Mouse (Mus musculus) testis, postnatal 14 days (tissue): ENCODE results near the gene Mterf1b.
"Not testable (repeated sequence)": the region's sequence is repeated elsewhere in the genome, so short reads cannot be mapped to it uniquely, and the experiment has no call there.

ENCODE experiments used
- DNase-seq: peaks from one replicate; pipeline ENCODE4 v3.0.0; 2021; ENCODE audit warnings: low spot score

Gene Mterf1b

GRCm38 (mm10) chr5:4191671-4192480 is at the start of gene Mterf1b:
TSS of gene Mterf1b (plus strand) at chr5:4192367.
- not testable (repeated sequence) for DNase-seq

DNA sequence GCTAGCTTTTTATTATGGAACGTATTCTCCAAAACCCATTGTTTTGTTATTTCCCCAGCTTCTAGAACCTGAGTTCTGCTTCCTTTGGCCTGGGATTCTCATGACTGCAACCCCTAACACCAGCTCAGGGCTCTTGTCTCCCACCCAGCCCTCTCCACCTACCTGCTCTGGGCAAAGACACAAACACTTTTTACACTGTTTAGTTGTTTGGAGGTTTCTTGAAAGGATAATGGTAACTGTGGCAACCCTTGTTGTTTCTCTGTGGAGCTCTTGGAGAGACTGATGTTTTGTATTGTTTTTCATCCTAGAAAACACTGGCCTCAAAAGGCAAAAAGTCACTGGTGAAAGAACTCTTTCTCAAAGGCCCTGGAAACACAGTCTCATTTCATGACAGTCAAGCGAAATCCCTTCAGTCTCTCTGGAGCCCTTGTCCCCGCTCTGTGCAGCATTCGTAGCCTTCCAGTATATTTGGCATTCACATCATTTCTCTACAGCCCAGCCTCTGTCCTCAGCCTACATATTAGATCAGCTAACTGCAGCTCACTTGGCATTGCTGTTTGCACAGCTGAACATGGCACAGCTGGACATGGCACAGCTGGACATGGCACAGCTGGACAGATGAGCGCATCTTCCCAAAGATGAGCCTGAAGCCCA is 32.6 kb upstream of the Mterf1b start:
- not testable (repeated sequence) for DNase-seq

DNA sequence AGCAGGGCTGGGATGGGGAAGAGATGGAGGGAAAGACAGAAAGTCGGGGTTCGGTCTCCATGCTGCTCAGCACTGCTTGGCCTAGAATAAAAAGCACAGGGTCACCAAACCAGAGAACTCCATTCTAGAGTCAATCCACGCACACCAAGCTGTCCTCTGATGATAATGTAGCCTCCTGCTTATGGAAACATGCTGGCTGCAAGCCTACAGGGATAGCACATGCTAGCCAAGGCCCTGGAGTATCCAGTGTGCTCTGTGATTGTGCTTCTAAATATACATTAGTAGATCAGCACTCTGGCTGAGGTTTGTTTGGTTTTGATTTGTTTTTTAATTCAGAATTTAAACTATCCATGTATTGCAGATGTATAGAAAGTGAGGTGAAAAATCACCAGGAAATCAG is 30.6 kb upstream of the Mterf1b start:
- no peak for DNase-seq

DNA sequence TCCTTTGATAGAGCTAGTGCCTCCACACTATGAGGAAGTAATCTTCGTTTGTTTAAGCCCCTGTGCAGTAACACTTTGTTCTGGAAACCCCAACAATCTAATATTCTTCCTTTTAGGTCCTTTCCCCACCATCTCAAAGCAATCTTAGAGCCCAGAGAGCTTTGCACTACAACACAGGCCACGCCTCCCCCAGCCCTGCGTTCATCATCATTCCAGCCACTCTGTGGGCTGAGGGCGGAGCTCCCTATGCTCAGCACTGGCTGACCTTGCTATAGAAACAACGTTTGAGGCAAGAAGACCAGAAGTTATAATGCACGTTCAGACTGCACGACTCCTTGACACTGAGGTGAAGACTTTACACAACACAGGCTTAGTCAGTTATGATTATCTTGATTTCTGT is 29.7 kb upstream of the Mterf1b start:
- DNase-seq: no peak

DNA sequence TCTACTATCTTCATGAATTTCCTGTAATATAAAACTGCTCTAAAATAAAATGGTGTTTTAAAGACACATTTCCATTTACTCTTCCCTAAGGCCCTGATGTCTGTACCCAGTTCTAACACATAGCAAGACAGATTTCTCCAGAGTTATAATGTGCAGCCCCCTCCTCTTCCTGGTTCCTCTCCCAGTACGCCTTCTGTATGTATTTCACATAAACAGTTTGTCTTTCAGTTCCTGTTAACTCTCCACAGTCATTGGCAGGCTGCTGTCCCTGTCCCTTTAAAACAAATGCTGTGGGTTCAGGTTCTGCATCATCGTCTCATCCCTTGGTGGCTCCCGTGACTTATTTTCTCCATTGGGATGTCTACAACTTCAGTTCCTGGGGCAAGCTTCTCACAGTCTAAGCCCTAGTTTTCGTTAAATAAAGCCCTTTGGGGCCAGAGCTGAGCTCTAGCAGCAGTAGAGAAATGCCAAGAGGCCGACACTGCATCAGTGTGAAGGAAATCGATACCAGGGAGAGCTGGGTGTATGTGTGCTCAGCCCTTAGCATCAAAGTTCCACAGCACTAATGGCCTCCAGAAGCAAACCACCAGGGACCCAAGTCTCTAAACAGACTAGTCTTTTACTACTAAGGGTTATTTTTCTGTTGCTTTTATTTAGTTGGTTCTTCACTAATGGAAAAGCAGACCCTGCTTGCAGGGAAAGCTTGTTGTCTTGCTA is 24.2 kb upstream of the Mterf1b start:
- not testable (repeated sequence) for DNase-seq

- DNase-seq: not testable (repeated sequence)
These were observed 23.6 kb upstream of the Mterf1b start for GRCm38 (mm10) chr5:4168530-4168926.

DNA sequence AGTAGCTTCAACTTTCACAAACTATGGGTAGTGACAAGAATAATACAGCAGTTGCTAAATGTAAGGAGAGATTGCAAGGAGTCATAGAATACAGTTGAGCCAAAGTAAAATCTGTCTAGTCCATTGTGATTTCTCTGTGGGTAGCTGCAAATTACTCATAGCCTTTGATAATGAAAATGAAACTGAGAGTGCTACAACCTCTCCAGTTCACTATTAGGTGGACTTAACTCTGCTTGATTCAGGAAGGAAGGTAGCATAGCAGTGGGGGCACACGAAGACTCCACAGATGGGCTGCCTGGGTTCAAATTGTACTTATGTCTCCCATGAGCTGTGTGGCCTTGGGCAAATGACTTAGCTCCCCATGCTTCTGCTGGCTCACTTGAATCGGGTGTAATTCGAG is 15.7 kb upstream of the Mterf1b start:
- DNase-seq: not testable (repeated sequence)

DNA sequence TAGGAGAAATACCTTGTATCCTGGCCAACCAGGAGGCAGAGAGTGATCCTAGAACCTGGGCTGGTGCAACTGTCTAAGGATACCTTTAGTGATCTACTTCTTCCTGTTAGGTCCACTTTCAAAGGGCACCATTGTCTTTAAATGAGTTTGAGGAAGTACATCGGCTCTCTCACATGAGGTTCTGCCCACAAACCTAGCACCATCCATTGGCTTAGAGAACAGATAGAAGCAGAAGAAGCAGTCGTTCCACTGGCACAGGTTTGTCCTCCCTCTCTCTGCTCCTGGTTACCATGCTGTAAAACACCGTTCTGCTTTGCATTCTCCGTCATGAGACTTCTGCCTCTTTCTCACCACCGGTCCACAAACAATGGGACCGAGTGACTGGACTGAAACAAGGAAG is 12.8 kb upstream of the Mterf1b start:
- no peak for DNase-seq

GRCm38 (mm10) chr5:4186815-4187214 is 5.4 kb upstream of the Mterf1b start:
- DNase-seq: no peak

GRCm38 (mm10) chr5:4192481-4193246 is 497 bp downstream of the Mterf1b start:
- DNase-seq: not testable (repeated sequence)

DNA sequence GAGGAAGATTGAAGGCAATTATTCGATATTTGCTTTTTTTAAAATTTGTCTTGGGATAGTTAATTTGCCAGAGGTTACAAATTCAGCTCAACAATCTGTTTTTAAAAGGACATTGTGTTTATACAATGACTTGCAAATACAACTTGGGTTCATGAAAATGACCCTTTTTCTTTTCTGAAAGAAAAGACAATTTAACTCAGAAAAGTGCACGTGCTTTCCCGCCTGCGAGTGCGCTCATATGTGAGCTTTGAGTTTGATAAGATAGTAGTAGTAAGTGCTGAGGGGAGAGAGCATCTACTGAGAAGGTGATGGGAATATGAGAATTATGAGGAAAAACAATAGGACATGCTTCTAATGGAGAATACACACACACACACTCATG is 1.1 kb downstream of the Mterf1b start:
- DNase-seq: no peak

GRCm38 (mm10) chr5:4194166-4194565 is 2.0 kb downstream of the Mterf1b start:
- DNase-seq: no peak

DNA sequence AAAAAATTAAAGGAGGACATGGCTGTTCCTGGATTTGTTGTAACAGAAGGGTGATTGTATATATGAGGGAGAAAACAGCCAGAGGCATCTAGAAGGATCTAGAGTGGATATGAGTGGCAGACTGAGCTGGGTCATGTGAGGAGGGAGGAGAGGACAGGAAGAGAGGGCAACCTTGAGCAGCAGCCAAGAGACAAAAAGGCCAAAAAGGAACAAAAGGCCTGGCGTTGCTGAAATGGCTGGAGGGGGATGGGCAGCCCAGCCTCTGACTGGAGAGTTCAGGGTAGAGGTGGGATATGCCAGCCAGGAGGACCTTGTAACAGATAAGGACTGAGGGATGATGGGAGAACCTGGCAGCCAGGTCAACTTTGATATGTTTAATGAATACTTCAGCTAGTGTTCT is 2.9 kb downstream of the Mterf1b start:
- DNase-seq: peak; percentile 73

GRCm38 (mm10) chr5:4201368-4201767 is 9.2 kb downstream of the Mterf1b start:
- no peak for DNase-seq

GRCm38 (mm10) chr5:4202276-4202810 is 10.2 kb downstream of the Mterf1b start:
- DNase-seq: not testable (repeated sequence)

DNA sequence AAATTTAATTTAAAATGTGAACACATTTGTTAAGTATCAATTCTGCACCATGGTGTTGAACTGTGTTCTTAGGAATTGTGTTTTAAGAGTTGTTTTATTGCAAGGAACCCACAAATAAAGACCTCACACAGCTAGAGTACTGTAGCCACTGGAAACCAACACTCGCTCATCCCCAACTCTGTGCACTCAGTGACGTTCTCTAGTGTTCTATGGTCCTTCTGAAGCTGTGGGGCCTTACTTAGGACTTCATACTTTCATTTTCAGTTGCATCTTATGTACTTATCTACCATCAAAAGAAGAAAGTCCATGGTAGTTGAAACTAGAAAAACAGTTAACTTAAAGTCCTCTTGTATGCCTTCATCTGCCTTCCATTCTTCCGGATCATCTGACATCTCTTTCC is 17.9 kb downstream of the Mterf1b start:
- DNase-seq: not testable (repeated sequence)

- no peak for DNase-seq
These were observed 29.1 kb downstream of the Mterf1b start for GRCm38 (mm10) chr5:4221309-4221708.

DNA sequence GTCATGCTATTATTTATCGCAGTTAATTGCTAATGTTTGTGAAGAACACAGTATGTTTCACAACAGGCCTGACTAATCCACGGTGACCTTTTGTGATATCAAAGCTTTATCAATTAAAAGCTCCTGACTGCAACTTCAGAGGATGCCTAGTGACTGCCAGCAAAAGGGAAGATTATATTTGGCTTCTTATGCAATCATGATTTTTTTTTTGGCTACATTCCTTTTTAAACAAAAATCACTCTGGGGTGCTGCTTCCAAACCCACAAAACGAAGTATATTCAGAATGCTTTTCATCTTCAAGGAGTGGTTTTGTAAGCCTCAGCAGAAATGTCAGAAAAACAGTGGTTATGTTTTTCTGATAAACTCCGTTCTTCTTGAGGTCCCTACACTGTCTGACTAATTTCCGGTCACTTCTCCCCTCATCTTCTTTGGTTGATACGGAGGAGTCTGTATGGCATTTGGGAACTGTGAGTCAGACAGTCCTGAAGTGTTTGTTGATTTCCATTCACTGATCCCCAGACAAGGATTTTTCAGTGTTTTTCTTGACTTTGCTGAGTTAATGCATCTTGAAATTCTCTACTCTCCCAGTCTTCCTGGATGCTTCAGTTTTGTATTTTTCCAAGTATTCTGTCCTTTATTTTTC is 29.9 kb downstream of the Mterf1b start:
- DNase-seq: no peak

GRCm38 (mm10) chr5:4232163-4232562 is 40.0 kb downstream of the Mterf1b start:
- no peak for DNase-seq

DNA sequence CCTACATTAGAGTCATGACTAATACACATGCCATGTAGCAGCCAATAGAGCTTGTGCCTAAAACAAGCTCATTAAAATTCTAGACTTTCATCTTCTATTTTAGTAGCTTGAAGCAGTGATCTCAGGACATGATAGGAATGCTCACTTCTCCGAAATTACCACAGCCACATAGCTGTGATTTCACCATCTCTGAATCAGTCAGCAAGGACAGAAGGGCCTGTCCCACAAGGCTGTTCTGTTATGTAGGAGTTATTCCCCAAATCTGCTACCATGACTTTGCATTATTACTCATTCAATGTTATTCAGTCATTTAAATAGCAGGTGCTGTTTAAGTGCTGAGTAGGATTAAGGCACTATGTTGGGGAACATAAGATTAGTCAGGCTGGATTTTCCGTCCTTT is 42.3 kb downstream of the Mterf1b start:
- DNase-seq: no peak

DNA sequence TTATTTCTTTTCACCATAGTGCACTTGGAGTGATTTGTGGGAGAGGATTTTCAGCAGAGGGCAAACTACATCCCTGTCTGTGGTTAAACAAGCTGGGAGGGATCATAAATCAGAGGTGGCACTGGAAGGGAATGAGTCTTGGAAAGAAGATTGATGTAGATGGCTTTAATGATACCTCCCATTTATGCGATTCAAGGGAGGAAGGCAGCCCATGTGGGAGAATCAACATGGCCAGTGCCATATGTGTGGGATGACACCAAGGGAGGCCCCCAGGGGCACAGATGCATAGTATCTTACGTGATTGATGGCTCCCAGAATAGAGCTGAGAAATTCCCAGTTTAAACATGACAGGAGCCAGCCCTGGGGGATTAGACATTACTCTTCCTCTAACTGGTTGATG is 48.0 kb downstream of the Mterf1b start:
- DNase-seq: no peak
